Mouse (Mus musculus) erythroid progenitor cell, adult 5-6 weeks (primary cell): Measurements from ENCODE around the gene Fcgrt. TPM values are rescaled to one million over a fixed set of nuclear protein-coding genes. Genes with fewer than 3 reads are reported as not detected.
"Not testable (repeated sequence)": the region's sequence is repeated elsewhere in the genome, so short reads cannot be mapped to it uniquely, and the experiment has no call there.

Experiments used
- ATAC-seq: replicated peaks from 2 replicates; pipeline ENCODE4 v1.8.0; 2016; ENCODE audit warnings: moderate number of reproducible peaks, mild to moderate bottlenecking, moderate TSS enrichment, inconsistent platforms; ENCODE audit not compliant: poor library complexity, low FRiP score, severe bottlenecking
- total RNA-seq, 2 experiments: library from RNA; stranded (forward) in 1 of 2; stranded (reverse) in 1 of 2; fragments of 150-400 nt in 1 of 2; fragments of 186-747, 209-891 nt in 1 of 2; gene quantifications; 2 replicates each; pipeline versions ENCODE4 v1.2.3 to v1.2.4; 2015 to 2017; ENCODE audit warnings: low replicate concordance in 2 of 2

Gene Fcgrt
- total RNA-seq, 2 experiments from 2014 or later: 9.7 to 10.5 TPM

- no peak for ATAC-seq
Measured at GRCm38 (mm10) chr7:45117566-45117965, 13.9 kb upstream of the Fcgrt start.

- ATAC-seq: no peak
Measured at GRCm38 (mm10) chr7:45113476-45113875, 9.8 kb upstream of the Fcgrt start.

GRCm38 (mm10) chr7:45112529-45112928 lies 8.9 kb upstream of the Fcgrt start:
- ATAC-seq: no peak

- ATAC-seq: no peak
Measured at GRCm38 (mm10) chr7:45111940-45112339, 8.3 kb upstream of the Fcgrt start.

GRCm38 (mm10) chr7:45110089-45110488 lies 6.4 kb upstream of the Fcgrt start:
- not testable (repeated sequence) for ATAC-seq

GRCm38 (mm10) chr7:45107052-45107645 lies 3.5 kb upstream of the Fcgrt start:
- no peak for ATAC-seq

- ATAC-seq: no peak
Measured at GRCm38 (mm10) chr7:45106441-45106840, 2.8 kb upstream of the Fcgrt start.

GRCm38 (mm10) chr7:45105491-45105890 lies 1.8 kb upstream of the Fcgrt start:
- no peak for ATAC-seq

- no peak for ATAC-seq
Measured at GRCm38 (mm10) chr7:45104941-45105340, 1.3 kb upstream of the Fcgrt start.

GRCm38 (mm10) chr7:45102940-45103585 lies 588 bp downstream of the Fcgrt start:
- no peak for ATAC-seq

- ATAC-seq: no peak
Measured at GRCm38 (mm10) chr7:45102441-45102840, 1.2 kb downstream of the Fcgrt start.

- no peak for ATAC-seq
Measured at GRCm38 (mm10) chr7:45100046-45100445, 3.6 kb downstream of the Fcgrt start.

- no peak for ATAC-seq
Measured at GRCm38 (mm10) chr7:45098541-45099240, 5.0 kb downstream of the Fcgrt start.

- no peak for ATAC-seq
Measured at GRCm38 (mm10) chr7:45097479-45097878, 6.2 kb downstream of the Fcgrt start.

- not testable (repeated sequence) for ATAC-seq
Measured at GRCm38 (mm10) chr7:45095965-45096364, 7.7 kb downstream of the Fcgrt start.

GRCm38 (mm10) chr7:45095367-45095766 lies 8.3 kb downstream of the Fcgrt start:
- ATAC-seq: no peak

- ATAC-seq: no peak
Measured at GRCm38 (mm10) chr7:45094121-45094520, 9.5 kb downstream of the Fcgrt start.

- no peak for ATAC-seq
Measured at GRCm38 (mm10) chr7:45093516-45093905, 10.1 kb downstream of the Fcgrt start.

GRCm38 (mm10) chr7:45092828-45093515 lies 10.7 kb downstream of the Fcgrt start:
- no peak for ATAC-seq

GRCm38 (mm10) chr7:45092048-45092447 lies 11.6 kb downstream of the Fcgrt start, which contains the start of gene Rcn3:
Gene Rcn3 (minus strand): TSS chr7:45092221.
- ATAC-seq: peak; percentile 59
